Mouse (Mus musculus) kidney, postnatal 14 days (tissue): ENCODE measurements around the gene Nccrp1.

Source experiments
- DNase-seq: peaks from one replicate; pipeline ENCODE4 v3.0.0; 2022; ENCODE audit warnings: mixed read lengths

Gene Nccrp1

DNA sequence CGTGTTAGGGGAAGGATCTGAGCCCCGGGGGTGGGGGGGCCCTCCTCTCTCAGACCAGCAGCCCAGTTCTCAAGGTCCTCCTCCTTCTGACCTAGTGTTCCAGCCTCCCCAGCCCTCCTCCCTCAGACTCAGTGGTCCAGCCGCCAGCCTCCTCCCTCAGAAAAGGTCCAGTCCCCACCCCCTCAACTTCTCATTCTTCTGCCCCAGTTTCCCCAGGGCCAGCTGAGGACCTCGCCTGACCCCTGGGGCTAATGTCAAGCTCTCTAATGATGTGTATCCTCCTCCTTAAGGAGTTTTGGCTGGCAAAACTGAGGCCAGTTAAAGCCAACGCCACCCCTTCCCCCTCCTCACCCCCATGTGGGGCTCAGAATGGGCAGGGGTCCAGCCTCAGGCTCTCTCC lies at the start of gene Nccrp1:
Gene Nccrp1 (minus strand): TSS at position 101 of the 400 bp plus-strand sequence.
- no peak for DNase-seq

DNA sequence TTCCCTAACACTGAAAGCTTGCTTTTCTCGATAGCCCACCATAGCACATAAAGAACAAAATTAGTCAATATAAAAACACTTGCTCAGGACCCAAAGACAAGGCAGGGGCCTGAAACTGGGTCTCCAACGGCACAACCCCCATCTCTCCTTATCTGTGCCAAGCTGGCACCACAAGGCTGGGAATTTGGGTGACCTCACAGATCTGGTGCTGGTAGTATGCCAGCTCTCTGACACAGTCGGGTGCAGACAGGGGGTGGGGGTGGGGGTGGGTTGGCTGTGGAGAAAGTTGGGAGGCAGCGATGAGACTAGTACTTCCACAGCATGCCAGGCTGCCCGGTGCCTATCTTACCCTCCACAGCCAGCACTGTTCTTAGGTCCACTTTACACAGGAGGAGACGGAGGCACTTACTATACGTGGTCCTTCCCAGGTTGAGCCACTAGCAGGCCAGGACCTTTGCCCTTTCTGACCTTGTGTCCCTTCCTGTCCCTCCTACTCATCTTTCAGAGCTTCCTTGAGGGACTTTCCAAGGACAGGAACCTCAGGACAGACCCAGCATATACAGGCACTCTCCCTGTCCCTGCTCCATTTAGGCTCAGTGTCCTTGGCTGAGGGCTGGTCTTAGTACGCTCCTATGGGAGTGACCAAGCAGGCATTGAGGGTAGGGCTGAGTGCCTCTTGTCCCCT lies 48.8 kb upstream of the Nccrp1 start:
- DNase-seq, result no peak

DNA sequence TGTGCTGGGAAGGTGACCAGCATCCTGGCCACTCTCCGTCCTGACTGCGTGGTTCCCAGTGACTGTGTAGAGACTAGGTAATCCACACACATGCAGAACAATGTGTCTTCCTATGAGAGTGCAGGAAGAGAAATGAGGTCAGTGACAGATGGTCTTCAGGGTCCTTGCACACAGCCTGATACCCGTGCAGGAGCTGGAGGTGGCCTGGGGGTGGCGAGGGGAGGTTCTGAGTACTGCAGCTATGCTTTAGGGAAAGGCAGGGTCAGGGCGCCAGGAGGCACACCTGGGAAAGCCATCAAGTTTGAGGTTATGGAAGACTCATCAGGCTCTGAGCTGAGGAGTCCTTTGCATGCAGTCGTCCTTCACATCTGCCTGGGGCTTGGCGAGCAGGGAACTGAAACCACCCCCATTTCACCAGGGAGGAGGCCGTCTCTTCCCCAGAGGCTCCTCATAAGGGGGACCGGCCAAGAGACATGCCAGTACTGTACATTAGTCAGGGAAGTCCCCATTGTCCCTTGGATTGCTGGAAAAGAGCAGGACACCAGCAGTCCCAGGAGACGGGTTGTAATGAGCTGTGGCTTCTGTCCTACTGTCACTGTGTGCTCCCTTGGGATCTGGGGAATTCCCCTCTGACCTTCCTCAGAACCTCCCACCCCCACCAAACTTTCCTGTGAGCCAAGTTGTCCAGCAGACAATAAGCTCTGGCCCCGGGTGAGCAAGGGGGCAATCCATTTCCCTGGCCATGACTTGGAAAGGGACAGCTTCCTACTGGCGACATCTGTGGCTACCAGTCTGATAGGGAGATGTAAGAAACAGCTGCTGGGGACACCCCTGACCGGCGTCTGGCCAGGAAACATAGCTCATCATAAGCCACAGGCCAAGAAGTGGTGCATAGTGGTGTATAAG lies 46.4 kb upstream of the Nccrp1 start:
- peak; percentile 81 for DNase-seq

DNA sequence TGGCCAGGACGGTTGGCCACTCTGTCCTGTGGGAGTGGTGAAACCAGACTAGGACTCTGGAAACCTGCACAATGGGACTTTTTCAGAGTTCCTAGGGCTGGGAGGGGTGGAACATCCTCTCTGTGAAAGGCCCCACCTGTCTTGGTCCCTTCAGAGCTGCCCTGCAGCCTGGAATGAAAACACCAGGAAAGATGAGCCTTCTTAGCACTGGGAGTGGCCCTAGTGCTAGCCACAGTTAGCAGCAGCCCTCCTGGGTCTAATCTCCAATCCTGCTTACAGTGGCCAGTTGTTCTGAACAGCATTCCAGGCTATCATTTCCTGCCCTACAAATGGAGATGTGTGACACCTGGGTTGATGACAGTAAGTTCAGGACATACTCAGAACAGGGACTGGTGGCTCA lies 44.8 kb upstream of the Nccrp1 start:
- DNase-seq, result no peak

DNA sequence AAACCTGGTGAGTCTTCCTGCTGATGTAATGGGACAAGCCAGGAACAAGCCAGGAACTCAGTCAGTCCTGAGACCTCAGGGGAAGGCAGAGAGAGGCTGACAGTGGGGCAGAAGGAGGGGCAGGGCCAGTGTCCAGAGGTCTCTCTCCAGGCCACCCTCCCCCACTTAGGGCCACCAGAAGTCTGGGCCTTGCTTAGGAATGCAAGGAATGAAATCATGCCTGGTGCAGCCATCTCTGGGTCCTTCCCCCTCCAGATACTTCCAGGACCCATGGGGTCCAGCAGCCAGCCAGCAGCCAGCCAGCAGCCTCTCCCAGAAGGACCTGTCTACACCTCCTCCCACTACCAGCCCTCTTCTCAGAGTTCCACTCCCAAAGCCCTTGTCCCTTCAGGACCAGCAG lies 40.6 kb upstream of the Nccrp1 start:
- DNase-seq, result peak; percentile 78

DNA sequence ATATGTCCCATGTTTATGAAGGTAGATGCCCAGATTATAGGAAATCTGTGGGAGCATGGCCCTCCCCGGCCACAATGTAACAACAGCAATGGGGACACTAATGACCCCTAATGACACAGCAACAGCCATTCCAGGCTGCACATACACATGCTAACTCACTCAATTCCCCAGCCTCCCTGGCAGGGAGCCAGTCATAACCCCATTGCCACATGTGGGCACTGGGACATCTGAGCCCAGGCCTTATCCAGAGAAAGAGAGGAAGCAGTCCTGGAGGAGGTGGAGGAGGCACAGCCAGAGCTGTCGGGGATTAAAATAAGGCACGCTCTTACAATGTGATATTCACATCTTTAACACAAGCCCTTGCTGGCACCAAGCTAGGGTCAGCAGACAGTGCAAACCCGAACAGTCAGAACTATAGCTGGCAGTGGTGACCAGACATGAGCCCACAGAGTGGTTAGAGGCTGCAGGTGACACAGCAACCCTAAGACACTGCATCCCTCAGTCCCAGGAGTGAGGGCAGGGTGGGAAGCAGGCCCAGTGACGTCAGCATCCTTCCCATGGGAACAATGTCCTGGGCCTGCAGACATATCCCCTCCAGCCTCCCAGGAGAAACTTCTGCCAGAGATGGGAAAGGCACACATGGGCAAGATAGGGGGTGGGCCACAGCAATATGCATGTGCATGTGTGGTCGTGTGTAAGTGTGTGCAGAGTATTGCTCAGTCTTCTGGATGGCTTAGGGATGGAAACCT lies 39.8 kb upstream of the Nccrp1 start:
- peak; percentile 65 for DNase-seq

DNA sequence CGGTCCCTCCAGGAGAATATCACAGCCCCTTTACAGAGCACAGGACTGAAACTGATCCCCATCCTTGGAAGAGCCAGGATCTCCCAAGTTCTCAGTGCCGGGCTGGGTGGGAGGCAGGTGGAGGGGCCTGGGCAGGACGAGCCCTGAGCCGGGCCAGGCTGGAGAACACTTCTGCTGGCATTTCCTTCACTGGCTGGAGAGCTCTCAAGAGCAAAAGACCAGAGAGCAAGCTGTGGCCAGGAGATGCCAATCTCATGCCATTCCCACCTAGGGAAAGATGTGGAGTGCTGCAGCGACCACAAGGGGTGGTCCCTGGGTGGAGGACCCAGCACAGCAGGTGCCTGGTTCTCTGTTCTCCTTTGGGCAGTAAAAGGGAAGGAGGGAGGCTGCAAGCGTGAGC lies 37.9 kb upstream of the Nccrp1 start:
- DNase-seq, result no peak

DNA sequence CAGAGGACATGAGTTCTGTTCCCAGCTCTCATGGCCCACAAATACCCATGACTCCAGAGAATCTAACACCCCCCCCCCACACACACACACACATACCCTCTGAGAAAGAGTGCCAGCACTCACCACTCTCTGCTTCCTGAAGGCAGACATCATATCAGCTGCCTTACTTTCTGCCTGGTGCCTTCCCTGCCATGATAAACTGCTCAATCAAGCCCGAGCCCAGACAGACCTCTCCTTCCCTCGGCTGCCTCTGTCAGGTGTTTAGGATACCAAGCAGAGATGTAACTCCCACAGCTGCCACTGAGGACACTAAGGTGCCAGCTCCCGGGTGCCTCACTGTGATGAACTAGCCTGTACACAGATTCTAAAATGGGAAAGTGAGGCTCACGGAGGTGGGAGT lies 37.4 kb upstream of the Nccrp1 start:
- no peak for DNase-seq

DNA sequence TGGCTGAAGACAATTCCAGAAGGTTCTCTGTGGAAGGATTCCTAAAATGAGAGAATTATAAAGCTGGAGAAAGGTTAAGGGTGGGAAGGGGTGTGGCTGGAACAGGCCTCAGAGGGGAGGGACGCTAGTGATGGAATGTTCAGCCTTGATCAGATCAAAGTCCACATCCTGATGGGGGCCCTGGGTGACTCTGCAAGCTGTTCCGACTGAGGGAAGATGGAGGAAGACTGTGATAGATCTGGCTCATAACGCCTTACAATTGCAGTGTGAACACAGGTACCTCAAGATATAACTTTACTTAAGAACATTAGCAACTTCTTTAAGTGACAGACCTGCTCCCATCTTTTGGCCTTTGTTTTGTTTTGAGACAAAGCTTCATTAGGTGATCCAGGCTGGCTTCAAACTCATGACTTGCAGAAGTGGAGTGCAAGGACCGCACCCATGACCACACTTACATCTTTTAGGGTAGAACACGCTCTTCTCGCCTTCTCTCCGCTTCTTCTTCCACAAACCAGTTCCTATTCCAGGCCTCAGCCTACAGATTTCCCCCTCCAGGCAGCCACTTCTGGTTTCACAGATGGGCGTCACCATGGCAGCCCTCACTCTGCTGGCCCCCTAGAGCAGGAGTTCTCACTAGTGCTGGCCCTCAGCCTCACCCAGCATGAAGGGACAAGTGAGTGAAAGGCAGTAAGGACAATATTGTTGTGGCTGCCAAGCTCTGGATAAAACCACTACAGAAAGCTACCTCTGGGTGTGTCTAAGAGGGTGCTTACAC lies 36.7 kb upstream of the Nccrp1 start:
- DNase-seq, result no peak

DNA sequence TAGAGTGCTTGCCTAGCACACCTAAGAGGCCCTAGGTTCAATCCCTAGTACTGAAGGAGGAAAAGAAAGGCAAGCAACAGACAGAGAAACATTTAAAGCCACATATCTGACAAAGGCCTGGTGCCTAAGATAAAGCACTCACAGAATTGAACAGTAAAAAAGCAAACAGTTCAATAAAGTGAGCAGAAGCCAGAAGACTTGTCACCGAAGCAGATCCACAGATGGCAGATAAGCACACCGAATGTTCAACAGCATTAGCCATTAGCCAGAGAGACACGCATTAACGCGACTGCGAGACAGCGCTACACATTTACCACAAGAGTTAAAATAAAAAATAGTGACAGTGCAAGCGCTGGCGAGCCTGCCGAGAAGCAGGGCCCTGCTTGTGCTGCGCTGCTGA lies 35.8 kb upstream of the Nccrp1 start:
- DNase-seq, result no peak

DNA sequence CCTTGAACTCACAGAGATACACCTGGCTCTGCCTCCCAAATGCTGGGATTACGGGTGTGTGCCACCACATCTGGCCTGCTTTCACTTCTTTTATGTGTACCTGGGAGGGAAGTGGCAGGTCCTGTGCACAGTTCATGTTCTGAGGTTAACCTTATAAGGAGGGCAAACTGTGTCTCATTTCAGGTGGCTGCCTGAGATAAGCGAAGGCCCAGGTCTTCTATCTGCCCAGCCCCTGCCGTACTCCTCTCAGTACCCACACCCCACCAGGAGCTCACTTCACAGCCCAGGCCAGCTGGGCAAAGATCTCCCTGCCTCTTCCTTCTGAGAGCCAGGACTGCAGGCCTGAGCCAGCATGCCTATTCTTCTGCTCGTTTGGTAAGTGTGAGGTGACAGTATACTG lies 34.7 kb upstream of the Nccrp1 start:
- no peak for DNase-seq

DNA sequence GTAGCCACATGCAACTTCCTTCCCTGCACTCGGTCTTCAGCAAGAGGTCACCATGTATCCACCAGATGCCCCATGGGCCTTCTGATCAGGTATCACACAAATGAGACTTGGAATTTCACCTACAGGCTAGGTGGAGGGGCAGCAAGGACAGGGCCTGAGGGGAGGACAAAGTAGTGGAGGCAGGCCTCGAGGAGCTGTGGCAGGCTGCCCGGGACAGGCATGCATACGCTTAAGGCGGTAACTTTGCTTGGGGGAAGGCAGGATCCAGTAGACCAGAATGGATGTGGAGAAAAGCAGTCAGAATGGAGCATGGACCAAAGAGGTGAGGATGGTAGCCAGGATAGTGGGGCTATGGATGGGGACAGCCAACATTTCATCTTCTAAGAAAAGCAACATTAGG lies 32.8 kb upstream of the Nccrp1 start:
- no peak for DNase-seq

DNA sequence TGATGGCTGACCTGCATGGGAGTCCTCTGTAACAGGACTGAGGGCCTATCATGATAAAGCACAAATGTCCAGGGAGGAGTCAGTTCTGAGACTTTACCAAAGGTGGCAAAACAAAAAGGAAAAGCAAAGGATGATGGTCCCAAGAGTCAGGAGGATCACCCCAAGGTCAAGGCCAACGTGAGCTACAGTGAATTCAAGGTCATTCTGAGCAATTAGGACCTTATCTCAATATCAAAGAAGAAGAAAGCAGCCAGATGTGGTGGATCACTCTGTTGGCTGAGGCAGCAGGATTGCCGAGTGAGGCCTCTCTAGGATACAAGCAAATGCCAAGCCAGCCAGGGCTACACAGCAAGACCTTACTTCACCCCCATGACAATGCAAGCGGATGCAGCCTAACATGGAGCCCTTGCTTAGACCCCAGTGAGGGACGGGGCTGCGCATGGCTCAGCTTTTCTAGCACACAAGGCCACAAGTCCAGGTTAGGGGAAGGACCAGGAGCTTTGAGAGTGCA lies 31.5 kb upstream of the Nccrp1 start:
- DNase-seq, result no peak

DNA sequence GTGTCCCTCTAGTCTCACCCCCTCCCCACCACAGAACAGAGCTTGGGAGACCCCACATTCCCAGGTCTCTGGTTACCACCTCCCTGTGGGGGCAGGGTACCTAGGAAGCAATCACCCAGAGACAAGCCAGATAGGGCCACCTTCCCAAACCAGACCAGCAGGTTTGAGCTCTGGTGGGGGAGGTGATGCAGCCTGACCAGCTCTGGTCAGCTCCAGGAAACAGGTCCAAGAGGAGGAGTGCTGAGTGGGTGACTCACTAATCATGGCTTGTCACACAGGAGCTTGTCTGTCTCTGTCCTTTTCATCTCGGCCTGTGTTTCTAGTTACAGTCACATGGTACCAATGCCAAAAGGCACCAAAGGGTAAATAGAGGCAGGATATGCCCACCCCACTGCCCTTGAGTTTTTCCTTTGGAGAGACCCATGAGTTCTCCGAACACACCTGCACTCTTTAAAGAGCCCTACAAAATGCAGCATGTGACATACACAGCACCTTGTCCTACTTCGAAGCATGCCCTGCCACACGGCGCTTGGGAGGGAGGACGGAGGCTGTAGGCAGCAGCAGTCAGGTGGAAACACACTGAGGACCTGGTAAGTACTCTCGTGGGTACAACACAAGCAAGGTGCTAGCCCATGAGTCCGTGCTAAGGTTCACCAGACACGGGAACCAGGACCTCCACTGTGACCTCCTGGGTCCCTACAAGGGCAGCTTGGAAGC lies 30.9 kb upstream of the Nccrp1 start:
- peak; percentile 82 for DNase-seq

DNA sequence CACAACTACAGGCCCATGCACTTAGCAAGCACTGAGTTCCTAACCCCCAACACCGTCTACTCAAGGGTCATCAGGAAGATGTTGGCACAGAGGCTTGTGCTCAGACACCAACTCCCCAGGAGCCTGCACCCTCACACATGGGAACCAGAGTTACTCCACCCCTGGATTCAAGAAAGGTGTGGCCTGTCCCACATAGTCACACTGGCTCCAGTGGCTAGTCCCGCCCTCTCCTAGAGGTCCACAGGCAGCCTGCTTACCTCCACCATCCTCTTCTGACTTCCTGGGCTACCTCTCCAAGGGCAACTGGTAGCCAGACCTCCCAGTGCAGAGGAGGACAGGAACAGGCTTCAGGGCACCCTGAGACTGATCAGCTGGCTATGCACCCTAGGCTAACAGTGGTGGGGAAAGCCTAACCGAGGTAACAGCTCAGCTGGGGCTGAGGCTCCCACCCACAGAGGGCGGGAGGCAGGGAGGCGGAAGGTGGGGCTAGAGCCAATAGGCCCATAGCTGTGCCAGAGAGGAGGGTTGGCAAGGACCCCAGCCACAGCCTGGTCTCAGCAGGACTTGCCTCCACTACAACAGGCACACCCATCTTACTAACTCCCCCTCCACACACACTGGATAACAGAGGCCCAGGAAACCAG lies 29.3 kb upstream of the Nccrp1 start:
- DNase-seq, result peak; percentile 75

DNA sequence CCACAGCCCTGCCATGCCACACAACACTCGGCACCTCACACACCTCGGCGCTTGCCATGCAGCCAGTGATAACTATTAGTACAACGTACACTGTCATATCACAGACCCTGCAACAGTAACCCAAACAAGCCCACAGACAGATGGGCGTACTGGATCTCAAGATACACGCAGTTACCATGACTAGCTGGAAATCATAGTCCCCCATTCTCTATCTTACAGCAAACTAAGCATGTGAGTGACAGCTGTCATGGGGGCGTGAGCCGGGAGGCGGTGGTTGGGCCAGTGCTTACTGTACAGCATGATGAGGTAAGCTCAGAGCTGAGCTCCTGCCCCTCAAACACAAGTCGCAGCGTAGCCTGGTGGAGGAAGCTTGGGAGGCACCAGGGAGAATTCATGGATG lies 28.5 kb upstream of the Nccrp1 start:
- DNase-seq, result no peak

DNA sequence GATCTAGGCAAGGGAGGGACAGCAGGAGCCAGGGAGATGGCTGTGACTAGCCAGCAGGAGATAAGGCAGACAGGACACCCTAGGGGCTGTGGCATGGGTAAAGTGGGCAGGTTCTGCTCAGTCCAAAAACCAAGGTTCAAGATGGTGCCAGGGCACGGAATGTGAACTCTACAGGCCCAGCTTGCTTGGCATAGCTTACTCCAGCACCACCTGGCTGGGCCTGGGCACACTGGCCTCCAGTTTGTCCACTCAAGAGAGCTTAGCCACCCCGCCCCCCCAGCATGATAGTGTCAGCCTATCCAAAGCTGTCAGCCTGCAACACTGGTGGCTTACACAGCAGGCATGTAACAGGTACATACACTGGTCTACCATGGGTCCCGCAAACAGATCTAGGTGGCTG lies 26.2 kb upstream of the Nccrp1 start:
- DNase-seq, result no peak

DNA sequence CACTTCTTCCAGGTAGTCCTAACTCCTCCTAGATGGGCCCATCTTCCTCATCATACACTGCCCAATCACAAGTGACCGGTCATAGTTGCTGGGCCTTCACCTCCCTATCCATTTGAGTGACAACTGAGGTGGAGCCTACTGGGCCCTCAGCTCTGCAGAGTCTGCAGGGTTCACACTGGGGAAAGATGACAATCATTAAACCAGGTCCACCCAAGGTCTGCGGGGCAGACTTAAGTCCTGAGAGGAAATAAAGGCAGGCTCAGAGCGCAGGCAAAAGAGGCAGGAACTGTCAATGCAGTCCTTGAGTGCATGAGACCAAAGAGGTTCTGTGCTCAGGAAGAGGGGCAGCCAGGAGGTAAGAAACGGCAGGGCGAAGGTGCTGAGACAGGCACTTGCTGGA lies 25.6 kb upstream of the Nccrp1 start:
- peak; percentile 59 for DNase-seq

DNA sequence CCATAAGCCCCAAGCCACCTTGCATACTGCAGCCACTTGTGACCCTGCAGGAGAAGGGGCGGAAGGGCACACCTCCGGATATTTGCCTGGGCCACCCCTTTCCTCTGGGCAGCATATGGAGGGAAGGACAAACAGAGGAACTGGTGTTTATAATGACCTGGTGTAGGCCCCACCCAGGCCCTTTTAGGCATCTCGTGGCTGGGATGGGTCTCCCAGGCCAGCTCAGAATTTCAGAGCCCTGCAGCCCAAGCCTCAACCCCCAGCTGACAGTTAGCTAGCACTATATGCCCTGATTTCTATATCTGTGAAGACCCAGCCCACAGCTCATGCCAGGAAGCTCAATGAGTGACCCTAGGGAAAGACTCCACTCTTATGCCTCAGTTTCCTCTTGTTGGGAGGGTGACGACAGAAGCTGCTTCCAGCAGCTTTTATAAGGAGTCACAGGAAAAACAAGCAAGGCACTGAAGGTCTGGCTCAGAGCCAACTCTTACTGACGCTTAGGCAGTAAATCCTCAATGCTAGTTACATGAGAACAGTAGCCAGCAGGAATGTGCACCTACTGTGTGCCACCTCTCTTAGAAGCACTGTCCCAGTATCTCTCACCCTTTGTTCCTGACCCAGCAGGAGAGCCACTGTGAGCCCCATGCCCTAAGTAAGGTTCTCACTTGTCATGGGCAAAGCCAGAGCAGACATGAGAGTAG lies 24.1 kb upstream of the Nccrp1 start:
- peak; percentile 74 for DNase-seq

DNA sequence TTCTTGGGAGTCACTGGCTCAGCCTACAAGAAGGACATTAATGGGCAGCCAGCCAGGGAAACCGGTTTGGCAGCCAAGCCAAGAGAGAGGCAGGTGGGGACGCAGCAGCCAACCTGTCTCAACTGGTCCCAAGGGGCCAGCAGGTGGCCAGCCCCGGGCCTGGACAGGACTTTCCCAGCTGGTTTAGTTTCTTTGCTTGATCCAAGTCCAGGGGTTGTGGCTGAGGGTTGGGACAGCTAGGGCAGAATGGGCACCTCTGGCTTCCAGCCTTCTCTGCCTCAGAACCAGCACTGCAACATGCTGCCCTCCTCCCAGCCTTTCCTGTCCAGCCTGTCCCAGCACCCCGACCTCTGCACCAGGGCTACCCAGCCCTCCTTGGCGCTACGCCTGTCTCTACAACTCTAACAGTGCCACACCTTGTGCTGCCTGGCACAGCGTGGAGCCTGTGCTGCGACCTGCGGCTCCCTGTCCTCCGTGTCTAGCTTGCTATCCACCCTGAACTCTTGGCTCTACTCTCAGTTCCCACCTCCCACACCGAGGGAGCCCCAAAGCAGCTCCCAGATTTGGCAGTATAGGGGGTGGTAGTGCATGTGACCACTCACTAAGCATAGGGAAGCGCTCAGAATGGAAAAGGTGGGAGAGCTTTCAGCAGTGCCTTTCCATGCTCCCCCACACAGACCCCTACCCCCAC lies 23.4 kb upstream of the Nccrp1 start:
- peak; percentile 95 for DNase-seq
